Mouse (Mus musculus) left cerebral cortex, postnatal 10 days (tissue): ENCODE data around the gene Gm8362. TPM values are rescaled to one million over a fixed set of nuclear protein-coding genes. Genes with fewer than 3 reads are reported as not detected.
A peak's percentile ranks its signal among the peaks of the same experiment; 100 is the strongest.
"Not testable (repeated sequence)": the region's sequence is repeated elsewhere in the genome, so short reads cannot be mapped to it uniquely, and the experiment has no call there.

Experiments used
- DNase-seq, 2 experiments: peaks; one replicate each; pipeline ENCODE4 v3.0.0; 2021 to 2022; ENCODE audit warnings: low spot score in 2 of 2, mixed read lengths in 1 of 2; ENCODE audit errors: extremely low spot score in 1 of 2
- intact Hi-C: fragments of 180-260 bp; cut with DNase I; formaldehyde crosslinking; loops from one replicate; pipeline ENCODE4 v1.15.1; 2025
- total RNA-seq, 2 experiments: library from RNA; stranded (reverse); gene quantifications; 2 replicates each; pipeline ENCODE4 v1.2.3; 2021

Gene Gm8362
- not detected for total RNA-seq

DNA sequence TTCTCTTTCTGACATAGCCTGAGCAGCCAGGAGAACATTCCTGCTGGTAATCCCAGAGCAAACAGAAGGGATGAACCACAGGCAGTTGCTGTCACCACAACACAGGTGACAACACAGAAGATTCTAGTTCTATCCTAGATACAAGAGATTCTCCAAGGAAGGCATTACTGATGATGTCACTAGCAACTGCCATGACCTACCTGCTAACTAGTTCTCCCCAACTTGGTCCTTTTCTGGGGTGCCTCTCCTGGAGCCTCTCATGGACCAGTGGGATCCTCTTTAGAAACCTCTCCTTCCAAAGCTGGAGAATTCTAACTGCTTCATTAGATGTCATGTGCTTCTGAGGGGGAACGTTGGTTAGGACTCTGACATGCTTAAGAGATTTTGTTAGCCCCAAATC, at the start of gene Gm8362:
Gm8362 (minus strand) TSS at position 101 of the 400 bp plus-strand sequence.
- intact Hi-C loops, DNase-seq: not testable (repeated sequence)

DNA sequence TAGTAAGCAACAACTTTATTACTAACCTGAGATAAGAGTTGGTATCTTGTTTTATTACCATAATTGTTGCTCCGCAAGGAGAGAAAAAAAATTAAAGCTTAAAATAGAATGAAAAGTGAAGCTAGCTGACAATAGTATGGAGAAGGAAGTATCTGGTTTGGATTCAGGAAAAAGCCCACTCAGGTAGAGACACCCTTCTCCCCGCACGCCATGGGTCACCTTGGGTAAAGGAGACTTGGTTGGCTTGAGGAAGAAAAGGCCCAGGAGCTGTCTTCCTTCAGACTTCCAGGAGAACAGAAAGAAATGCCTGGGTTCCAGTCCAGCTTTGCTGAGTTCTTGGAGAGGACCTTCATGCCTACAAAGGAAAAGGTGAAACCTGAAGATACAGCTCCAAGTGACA, 49.1 kb upstream of the Gm8362 start:
- peak in 1 of 2 experiments; percentile 9 for DNase-seq
- intact Hi-C loops = not testable (repeated sequence)

DNA sequence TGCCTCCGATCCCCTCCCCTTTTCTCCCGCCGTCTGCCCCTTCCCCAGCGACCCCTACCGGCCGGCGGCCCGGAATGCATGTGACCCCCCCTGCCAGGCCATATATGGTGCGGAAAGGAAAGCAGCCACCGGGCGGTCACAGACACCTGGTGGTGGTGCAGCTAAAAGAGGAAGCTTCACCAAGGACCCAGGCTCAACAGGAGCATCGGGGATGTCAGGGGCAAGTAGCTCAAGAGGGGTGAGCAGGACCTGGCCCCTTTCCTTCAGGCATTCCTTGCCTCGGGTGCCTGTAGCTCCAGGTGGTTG, 17.0 kb downstream of the Gm8362 start:
- DNase-seq = not testable (repeated sequence)

DNA sequence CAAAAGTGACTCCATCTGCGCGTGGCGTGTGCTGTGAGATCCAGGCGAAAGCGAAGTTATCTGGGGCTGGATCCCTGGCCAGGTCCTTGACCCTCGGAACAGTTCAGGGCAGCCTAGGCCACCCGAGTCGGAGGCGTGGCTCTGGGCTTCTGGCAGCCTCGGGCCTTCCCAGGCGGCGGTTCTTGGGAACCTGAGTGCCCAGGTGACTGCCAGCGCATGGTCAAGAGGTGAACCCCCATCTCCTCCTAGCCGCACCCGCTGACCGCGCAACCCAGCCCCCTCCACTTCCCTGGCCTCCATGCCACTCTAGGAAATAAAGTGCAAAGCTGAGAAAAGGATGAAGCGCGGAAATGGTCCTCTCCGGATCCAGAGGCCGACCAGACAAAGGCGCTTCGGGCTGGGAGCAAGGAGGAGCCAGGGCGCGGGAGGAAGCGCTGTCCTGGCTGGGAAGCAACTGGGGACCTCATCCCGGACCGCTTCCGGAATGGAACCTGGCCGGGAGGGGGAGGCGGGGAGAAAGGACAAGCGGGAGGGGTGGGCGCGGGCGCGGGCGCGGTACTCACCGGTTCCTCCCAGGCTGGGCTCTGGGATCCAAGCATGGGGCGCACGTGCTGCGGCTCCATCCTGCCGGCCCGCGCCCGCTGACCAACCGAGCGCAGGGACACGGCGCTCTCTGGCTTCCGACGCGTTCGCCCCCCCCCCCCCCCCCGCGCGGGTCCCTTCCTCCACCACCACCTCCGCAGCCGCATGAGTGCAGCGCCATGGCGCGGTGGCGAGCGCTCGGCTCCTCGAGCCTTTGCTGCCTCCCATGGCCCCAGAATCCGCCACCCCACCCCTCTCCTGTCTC, 17.6 kb downstream of the Gm8362 start:
- peak in 1 of 2 experiments; percentile 21 for DNase-seq
- intact Hi-C loops = not testable (repeated sequence)

More for the DNA sequence above, 17.0 kb downstream of the Gm8362 start:
- intact Hi-C loops = not testable (repeated sequence)

DNA sequence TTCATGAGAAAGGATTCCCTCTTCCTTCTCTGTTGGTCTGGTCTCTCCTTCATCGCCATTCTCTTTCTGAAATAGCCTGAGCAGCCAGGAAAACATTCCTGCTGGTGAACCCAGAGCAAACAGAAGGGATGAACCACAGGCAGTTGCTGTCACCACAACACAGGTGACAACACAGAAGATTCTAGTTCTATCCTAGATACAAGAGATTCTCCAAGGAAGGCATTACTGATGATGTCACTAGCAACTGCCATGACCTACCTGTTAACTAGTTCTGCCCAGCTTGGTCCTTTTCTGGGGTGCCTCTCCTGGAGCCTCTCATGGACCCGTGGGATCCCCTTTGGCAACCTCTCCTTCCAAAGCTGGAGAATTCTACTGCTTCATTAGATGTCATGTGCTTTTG, 32.0 kb downstream of the Gm8362 start, which contains the start of gene Gm3636:
Gm3636 (minus strand) TSS at position 101 of the 400 bp plus-strand sequence.
- DNase-seq, intact Hi-C loops: not testable (repeated sequence)

DNA sequence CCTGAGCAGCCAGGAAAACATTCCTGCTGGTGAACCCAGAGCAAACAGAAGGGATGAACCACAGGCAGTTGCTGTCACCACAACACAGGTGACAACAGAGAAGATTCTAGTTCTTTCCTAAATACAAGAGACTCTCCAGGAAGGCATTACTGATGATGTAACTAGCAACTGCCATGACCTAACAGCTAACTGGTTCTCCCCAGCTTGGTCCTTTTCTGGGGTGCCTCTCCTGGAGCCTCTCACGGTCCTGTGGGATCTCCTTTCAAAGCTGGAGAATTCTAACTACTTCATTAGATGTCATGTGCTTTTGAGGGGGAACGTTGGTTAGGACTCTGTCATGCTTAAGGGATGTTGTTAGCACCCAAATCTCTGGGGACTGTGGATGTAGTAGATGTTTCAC, 54.1 kb downstream of the Gm8362 start, which contains the start of gene Gm8050:
Gm8050 (minus strand) TSS at position 101 of the 400 bp plus-strand sequence.
- DNase-seq, intact Hi-C loops: not testable (repeated sequence)

Other genes with a start within 250 kb of the Gm8362 start
- not detected for gene Gm8356, start 237.1 kb downstream of the Gm8362 start, total RNA-seq
- gene Gm3629, start 183.8 kb downstream of the Gm8362 start, total RNA-seq = 1 to 10 TPM in 1 of 2 experiments, under 1 TPM in 1; 0.60 to 1.4 TPM
- not detected for gene Gm3460, start 152.0 kb downstream of the Gm8362 start, total RNA-seq
- not detected for gene Gm10251, start 90.2 kb downstream of the Gm8362 start, total RNA-seq
- gene Gm8050, start 54.2 kb downstream of the Gm8362 start, total RNA-seq = under 1 TPM in 1 of 2 experiments, not detected in 1; 0.21 TPM
- gene Gm3636, start 32.1 kb downstream of the Gm8362 start, total RNA-seq = 1 to 10 TPM; 5.1 to 6.9 TPM
- gene Gm3642, start 65.9 kb upstream of the Gm8362 start, total RNA-seq = 1 to 10 TPM in 1 of 2 experiments, not detected in 1; 1.0 TPM
- gene Gm3667, start 115.6 kb upstream of the Gm8362 start, total RNA-seq = 1 to 10 TPM; 4.3 to 4.5 TPM
- not detected for gene Gm6356, start 199.4 kb upstream of the Gm8362 start, total RNA-seq